Mouse (Mus musculus) liver, embryonic 14.5 days (tissue): ENCODE results near the gene Mcl1.

Experiments
- CTCF ChIP-seq: IDR thresholded peaks from 2 replicates; pipeline ENCODE4 v1.5.1; 2016; ENCODE audit warnings: antibody characterized with exemption, low read depth, control low read depth
- EP300 ChIP-seq: IDR thresholded peaks from 2 replicates; pipeline ENCODE4 v1.6.1; 2016; ENCODE audit warnings: antibody characterized with exemption, low read depth

DNA sequence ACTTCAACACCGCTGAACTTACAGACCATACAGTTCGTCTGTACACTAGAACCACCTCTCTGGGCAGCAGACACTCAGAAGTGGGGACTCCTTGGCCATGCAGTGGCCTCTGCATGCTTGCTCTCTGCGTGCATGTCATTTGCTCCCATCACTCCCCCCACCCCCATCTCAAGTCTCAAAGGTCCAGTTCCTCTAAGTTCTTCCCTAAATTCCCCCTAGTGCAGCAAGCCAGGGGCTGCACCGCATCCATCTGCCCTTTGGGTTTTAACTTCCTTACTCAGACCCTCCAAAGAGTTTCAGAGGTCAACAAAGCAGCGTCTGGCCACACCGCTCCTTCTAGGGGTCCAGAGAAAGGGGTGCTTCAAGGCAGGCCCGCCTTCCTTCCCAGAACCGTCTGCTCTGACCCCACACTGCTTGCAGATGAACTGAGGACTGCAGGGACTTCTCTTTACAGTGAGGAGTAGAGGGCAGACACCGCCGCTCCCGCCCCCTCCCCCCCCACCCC lies 15.2 kb downstream of the Mcl1 start:
- TF ChIP-seq CTCF (0 out of 2 replicates have a peak, but pooled peaks have one; percentile 6), EP300 (no peak)
